Mouse (Mus musculus) intestine, postnatal 0 days (tissue): ENCODE measurements at regions not wholly inside any gene's neighbourhood (a gene's known extent, or its start where the extent isn't known, plus 50 kb on each side); places are given as distances from the start of the nearest gene placed in this dataset.

Experiments
- ATAC-seq: fragments of 200-750 bp; cut with Nextera tagmentation; 2 replicates; pipeline ENCODE4 v1.8.0; 2017; ENCODE audit warnings: mild to moderate bottlenecking, moderate TSS enrichment, moderate library complexity
- H3K27ac ChIP-seq: fragments of 300-500 bp; sonication (generic); 2 replicates; pipeline ENCODE4 v1.5.1; 2014; ENCODE audit warnings: mild to moderate bottlenecking, low read depth, low read length, moderate library complexity
- H3K27me3 ChIP-seq: fragments of 300-500 bp; sonication (generic); replicated peaks from 2 replicates; pipeline ENCODE4 v1.6.1; 2014; ENCODE audit warnings: low read length, mixed read lengths; ENCODE audit not compliant: control insufficient read depth, insufficient read depth
- H3K36me3 ChIP-seq: fragments of 300-500 bp; sonication (generic); 2 replicates; pipeline ENCODE4 v1.6.1; 2014; ENCODE audit warnings: mild to moderate bottlenecking, moderate library complexity; ENCODE audit not compliant: control insufficient read depth, insufficient read depth
- H3K4me1 ChIP-seq: fragments of 300-500 bp; sonication (generic); replicated peaks from 2 replicates; pipeline ENCODE4 v1.6.1; 2014; ENCODE audit warnings: antibody characterized with exemption, low read length, mixed read lengths; ENCODE audit not compliant: control insufficient read depth, insufficient read depth
- H3K4me2 ChIP-seq: fragments of 300-500 bp; sonication (generic); replicated peaks from 2 replicates; pipeline ENCODE4 v1.6.1; 2014; ENCODE audit warnings: low read depth, mild to moderate bottlenecking, moderate library complexity
- H3K4me3 ChIP-seq: fragments of 300-500 bp; sonication (generic); 2 replicates; pipeline ENCODE4 v1.5.1; 2014; ENCODE audit warnings: low read depth, low read length
- H3K9ac ChIP-seq: fragments of 300-500 bp; sonication (generic); 2 replicates; pipeline ENCODE4 v1.6.1; 2014; ENCODE audit warnings: mild to moderate bottlenecking, low read depth, low read length
- H3K9me3 ChIP-seq: fragments of 300-500 bp; sonication (generic); 2 replicates; pipeline ENCODE4 v1.6.1; 2016; ENCODE audit warnings: mixed run types; ENCODE audit not compliant: control insufficient read depth
- CTCF ChIP-seq: sonication (generic); IDR thresholded peaks from 2 replicates; pipeline ENCODE4 v1.5.1; 2016; ENCODE audit warnings: low read depth, mild to moderate bottlenecking, control low read depth, antibody characterized with exemption, moderate library complexity
- WGBS: fragments of 180-500 bp; shearing (Covaris S2); extraction: QIAGEN DNeasy Blood & Tissue Kit; methylation state at CpG from one replicate; pipeline ENCODE4 v1.1.7; 2014; 5-methylcytosine and 5-hydroxymethylcytosine counted together

DNA sequence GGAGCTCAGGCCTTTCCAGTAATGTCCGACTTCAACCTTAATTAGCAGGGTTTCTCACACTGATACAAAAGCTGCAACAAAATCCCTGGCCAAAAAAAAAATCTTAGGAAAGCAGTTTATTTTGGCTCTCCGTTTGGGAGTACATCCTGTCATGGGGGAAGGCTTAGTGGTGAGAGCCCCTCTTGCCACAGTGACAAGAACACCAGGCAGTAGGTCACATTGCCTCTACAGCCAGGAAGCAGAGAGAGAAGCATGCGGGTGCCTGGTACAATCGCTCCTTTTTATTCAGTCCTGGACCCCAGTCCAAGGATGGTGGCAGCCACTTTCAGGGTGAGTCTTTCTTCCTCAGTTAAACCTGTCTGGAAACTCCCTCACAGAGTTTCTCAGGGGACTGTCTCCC is 280.0 kb upstream of the Jmjd1c start:
- Histone ChIP-seq H3K4me3 (no peak overlapping the region), H3K9ac (no peak overlapping the region), H3K9me3 (no peaks in the 10 kb centered on the region), H3K27me3 (no peaks in the 10 kb centered on the region), H3K27ac (no peak overlapping the region), H3K36me3 (no peaks in the 10 kb centered on the region), H3K4me2 (no peak overlapping the region), H3K4me1 (0 out of 2 replicates have a peak, but pooled peaks cover 5% of the 10 kb centered on the region)
- no peak for ATAC-seq
- WGBS = 87% methylated on average over 4 of the region's 4 CpGs
- TF ChIP-seq CTCF = no peak

DNA sequence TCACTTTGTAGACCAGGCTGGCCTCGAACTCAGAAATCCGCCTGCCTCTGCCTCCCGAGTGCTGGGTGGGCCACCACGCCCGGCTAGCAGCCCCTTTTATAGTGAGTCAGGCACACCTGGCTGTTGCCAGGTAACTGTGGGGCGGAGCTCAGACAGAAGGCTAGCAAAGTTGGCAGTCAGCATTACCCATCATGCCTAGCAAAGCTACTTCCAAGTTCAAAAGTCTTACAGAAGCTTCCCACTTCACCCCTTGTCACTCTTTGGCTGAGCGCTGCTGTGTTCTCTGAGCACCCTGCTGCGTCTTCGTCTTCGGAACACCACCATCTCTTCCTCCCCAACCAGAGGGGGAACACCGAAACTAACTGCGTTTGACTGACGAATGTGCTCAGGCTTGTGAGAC is 279.1 kb upstream of the Jmjd1c start:
- Histone ChIP-seq H3K4me2 (no peak overlapping the region), H3K36me3 (no peaks in the 10 kb centered on the region), H3K9me3 (no peaks in the 10 kb centered on the region), H3K27me3 (no peaks in the 10 kb centered on the region), H3K9ac (no peak overlapping the region), H3K4me3 (no peak overlapping the region), H3K27ac (no peak overlapping the region), H3K4me1 (0 out of 2 replicates have a peak, but pooled peaks cover 5% of the 10 kb centered on the region)
- no peak for TF ChIP-seq CTCF
- ATAC-seq = no peak
- WGBS = 88% methylated on average over 13 of the region's 13 CpGs

DNA sequence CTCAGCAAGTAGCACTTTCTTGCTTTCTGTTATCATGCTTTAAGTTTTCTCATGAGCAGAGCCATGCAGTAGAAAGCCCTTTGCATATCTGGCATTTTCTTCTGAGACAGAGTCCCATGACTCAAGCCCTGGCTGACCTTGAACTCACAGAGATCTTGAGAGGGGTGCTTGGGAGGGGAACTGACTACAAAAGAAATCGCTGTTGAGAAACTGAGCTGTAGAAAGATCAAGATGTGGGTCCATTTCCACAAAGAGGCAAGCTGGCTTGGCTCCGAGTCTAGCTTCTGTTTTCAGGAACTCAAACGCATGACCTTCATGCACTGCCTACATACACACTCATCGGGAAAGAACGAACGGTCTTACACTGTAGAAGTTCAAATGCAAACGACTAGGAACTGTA is 278.0 kb upstream of the Jmjd1c start:
- no peak for ATAC-seq

DNA sequence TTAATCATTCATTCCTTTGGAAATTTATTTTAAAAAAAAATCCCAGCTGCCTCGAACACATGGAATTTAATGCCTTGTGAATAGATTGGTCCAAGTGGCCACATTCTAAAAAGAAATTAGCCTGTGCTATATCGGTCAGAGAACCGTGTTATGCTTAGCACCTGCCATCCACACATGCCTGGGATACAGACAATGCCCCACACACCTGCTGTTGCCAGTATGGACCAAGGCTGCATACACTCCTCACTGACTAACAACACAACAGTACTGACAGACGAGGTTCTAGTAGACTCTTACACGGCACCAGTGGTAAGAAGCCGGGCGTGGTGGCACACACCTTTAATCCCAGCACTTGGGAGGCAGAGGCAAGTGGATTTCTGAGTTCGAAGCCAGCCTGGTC is 276.4 kb upstream of the Jmjd1c start:
- Histone ChIP-seq H3K9ac (no peak overlapping the region), H3K27me3 (no peaks in the 10 kb centered on the region), H3K4me2 (no peak overlapping the region), H3K9me3 (no peaks in the 10 kb centered on the region), H3K27ac (no peak overlapping the region), H3K4me1 (no peaks in the 10 kb centered on the region), H3K4me3 (no peak overlapping the region), H3K36me3 (no peaks in the 10 kb centered on the region)
- TF ChIP-seq CTCF = no peak
- no peak for ATAC-seq
- 80% methylated on average over 8 of the region's 8 CpGs for WGBS

More for the DNA sequence above, 278.0 kb upstream of the Jmjd1c start:
- WGBS = 69% methylated on average over 7 of the region's 7 CpGs
- Histone ChIP-seq H3K27me3 (no peaks in the 10 kb centered on the region), H3K36me3 (no peaks in the 10 kb centered on the region), H3K4me3 (no peak overlapping the region), H3K4me2 (no peak overlapping the region), H3K9me3 (no peaks in the 10 kb centered on the region), H3K9ac (no peak overlapping the region), H3K4me1 (0 out of 2 replicates have a peak, but pooled peaks cover 5% of the 10 kb centered on the region), H3K27ac (no peak overlapping the region)
- no peak for TF ChIP-seq CTCF

DNA sequence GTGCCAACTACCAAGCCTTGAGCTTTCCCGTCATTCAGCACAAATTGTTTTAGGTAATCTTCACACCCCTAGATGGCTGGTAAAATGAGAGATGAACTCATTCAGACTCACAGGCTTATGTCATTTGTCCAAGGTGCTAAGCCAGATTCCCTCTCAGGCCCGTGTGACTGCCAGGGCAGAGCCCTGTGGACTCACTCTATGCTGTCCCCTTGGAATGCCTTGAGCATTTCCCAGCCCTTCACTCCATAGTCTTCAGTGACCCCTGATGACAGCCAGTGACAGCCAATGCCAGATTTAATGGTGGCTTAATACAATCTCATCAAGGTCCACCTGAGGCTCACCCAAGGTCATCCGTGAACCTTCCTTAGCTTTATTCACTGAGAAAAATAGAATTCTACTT is 270.2 kb upstream of the Jmjd1c start:
- Histone ChIP-seq H3K4me1 (no peaks in the 10 kb centered on the region), H3K9ac (no peak overlapping the region), H3K36me3 (no peaks in the 10 kb centered on the region), H3K27ac (no peak overlapping the region), H3K27me3 (no peaks in the 10 kb centered on the region), H3K9me3 (no peaks in the 10 kb centered on the region), H3K4me3 (no peak overlapping the region), H3K4me2 (no peak overlapping the region)
- ATAC-seq = no peak
- no peak for TF ChIP-seq CTCF
- whole genome bisulfite sequencing = 79% methylated on average over 3 of the region's 3 CpGs

DNA sequence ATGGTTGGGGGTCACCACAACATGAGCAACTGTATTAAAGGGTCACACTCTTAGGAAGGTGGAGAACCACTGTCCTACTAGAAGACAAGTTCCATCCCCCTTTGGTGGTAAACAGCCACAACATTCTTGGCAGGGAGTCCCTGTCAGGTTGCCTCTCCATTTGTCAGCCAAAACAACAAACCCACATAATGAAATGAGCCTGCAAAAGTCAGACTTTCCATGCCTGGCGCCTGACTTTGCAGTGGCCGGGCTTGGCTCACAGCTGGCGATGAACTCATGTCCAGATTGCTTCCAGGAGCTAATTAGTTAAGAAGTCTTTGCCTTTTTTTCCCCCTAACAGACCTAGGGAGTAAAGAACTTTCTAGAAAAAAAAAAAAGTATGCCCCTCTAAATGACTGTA is 269.6 kb upstream of the Jmjd1c start:
- WGBS = 83% methylated on average over 3 of the region's 3 CpGs
- H3K4me2 ChIP-seq = no peak overlapping the region
- no peaks in the 10 kb centered on the region for H3K4me1 ChIP-seq

DNA sequence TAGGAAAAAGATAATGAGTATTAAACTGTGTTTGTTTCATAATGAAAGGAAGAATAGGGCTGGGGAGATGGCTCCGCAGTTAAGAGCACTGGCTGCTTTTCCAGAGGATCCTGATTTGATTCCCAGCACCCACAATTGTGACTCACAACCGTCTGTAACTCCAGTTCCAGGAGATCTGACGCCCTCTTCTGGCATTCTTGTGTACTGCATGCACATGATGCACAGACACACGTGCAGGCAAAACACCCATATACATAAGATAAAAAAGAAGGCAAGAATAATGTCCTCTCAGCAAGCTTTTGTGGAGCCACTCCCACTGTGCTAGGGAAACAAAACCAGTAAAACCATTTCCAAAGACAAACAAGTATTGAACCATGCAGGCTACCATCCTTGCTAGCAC is 261.0 kb upstream of the Jmjd1c start:
- no peaks in the 10 kb centered on the region for H3K36me3 ChIP-seq
- no peaks in the 10 kb centered on the region for H3K4me1 ChIP-seq
- no peaks in the 10 kb centered on the region for H3K9me3 ChIP-seq
- no peak overlapping the region for H3K4me3 ChIP-seq
- no peaks in the 10 kb centered on the region for H3K27me3 ChIP-seq
- no peak overlapping the region for H3K4me2 ChIP-seq
- H3K9ac ChIP-seq = no peak overlapping the region
- WGBS = 75% methylated on average over 4 of the region's 4 CpGs
- no peak overlapping the region for H3K27ac ChIP-seq
- ATAC-seq = no peak
- TF ChIP-seq CTCF = no peak

More for the DNA sequence above, 269.6 kb upstream of the Jmjd1c start:
- Histone ChIP-seq H3K36me3 (no peaks in the 10 kb centered on the region), H3K4me3 (no peak overlapping the region), H3K27ac (no peak overlapping the region), H3K9ac (no peak overlapping the region), H3K27me3 (no peaks in the 10 kb centered on the region), H3K9me3 (no peaks in the 10 kb centered on the region)
- no peak for ATAC-seq
- TF ChIP-seq CTCF = no peak
